Mouse (Mus musculus) stomach, postnatal 0 days (tissue): ENCODE measurements around the gene Gne. TPM values are rescaled to one million over a fixed set of nuclear protein-coding genes. Genes with fewer than 3 reads are reported as not detected.

Source experiments
- ATAC-seq: fragments of 200-750 bp; cut with Nextera tagmentation; 2 replicates; pipeline ENCODE4 v1.8.0; 2017; ENCODE audit not compliant: low FRiP score, low TSS enrichment
- DNase-seq: peaks from one replicate; pipeline ENCODE4 v3.0.0-alpha.2; 2016; ENCODE audit warnings: low spot score
- H3K27ac ChIP-seq: fragments of 300-500 bp; sonication (generic); replicated peaks from 2 replicates; pipeline ENCODE4 v1.5.1; 2014; ENCODE audit warnings: mild to moderate bottlenecking, control low read depth
- H3K27me3 ChIP-seq: fragments of 300-500 bp; sonication (generic); 2 replicates; pipeline ENCODE4 v1.6.1; 2014; ENCODE audit warnings: low read length; ENCODE audit not compliant: control insufficient read depth, insufficient read depth
- H3K36me3 ChIP-seq: fragments of 300-500 bp; sonication (generic); 2 replicates; pipeline ENCODE4 v1.6.1; 2014; ENCODE audit warnings: low read length, mixed read lengths; ENCODE audit not compliant: control insufficient read depth, insufficient read depth
- H3K4me1 ChIP-seq: fragments of 300-500 bp; sonication (generic); replicated peaks from 2 replicates; pipeline ENCODE4 v1.6.1; 2014; ENCODE audit warnings: antibody characterized with exemption; ENCODE audit not compliant: control insufficient read depth, insufficient read depth
- H3K4me2 ChIP-seq: fragments of 300-500 bp; sonication (generic); replicated peaks from 2 replicates; pipeline ENCODE4 v1.6.1; 2014; ENCODE audit warnings: low read depth, mild to moderate bottlenecking, control low read depth, moderate library complexity
- H3K4me3 ChIP-seq: fragments of 300-500 bp; sonication (generic); 2 replicates; pipeline ENCODE4 v1.5.1; 2014; ENCODE audit warnings: low read depth, low read length, control low read depth
- H3K9ac ChIP-seq: fragments of 300-500 bp; sonication (generic); 2 replicates; pipeline ENCODE4 v1.6.1; 2014; ENCODE audit warnings: mild to moderate bottlenecking, low read length, control low read depth, mixed read lengths
- H3K9me3 ChIP-seq: fragments of 300-500 bp; sonication (generic); 2 replicates; pipeline ENCODE4 v1.6.1; 2016; ENCODE audit warnings: low read length; ENCODE audit not compliant: control insufficient read depth
- CTCF ChIP-seq: IDR thresholded peaks from 2 replicates; pipeline ENCODE4 v1.5.1; 2016; ENCODE audit warnings: antibody characterized with exemption, low read depth, mild to moderate bottlenecking, moderate library complexity
- EP300 ChIP-seq: optimal IDR thresholded peaks from 2 replicates; pipeline ENCODE3; 2016; ENCODE audit warnings: antibody characterized with exemption
- WGBS: fragments of 180-500 bp; shearing (Covaris S2); extraction: QIAGEN DNeasy Blood & Tissue Kit; methylation state at CpG from one replicate; pipeline ENCODE4 v1.1.7; 2014; 5-methylcytosine and 5-hydroxymethylcytosine counted together
- polyA plus RNA-seq: library from polyadenylated mRNA; unstranded; fragments of >200 nt; fragmentation: Nextera tagmentation; extraction: Ambion mirVana; gene quantifications from 2 replicates; pipeline ENCODE4 v1.2.1, GENCODE M21; 2015

The Gne gene
- polyA plus RNA-seq, 1 experiment from 2014 or later = 21.1 TPM

- Histone ChIP-seq H3K9ac (no peak overlapping the region), H3K36me3 (peaks cover 18% of the 10 kb centered on the region; the same call in 1 of the 2 replicates), H3K27ac (no peak overlapping the region), H3K9me3 (no peaks in the 10 kb centered on the region), H3K4me1 (no peaks in the 10 kb centered on the region), H3K27me3 (no peaks in the 10 kb centered on the region), H3K4me3 (no peak overlapping the region), H3K4me2 (no peak overlapping the region)
- peak; percentile 59; the same call in 1 of the 2 replicates for ATAC-seq
- no peak for TF ChIP-seq CTCF
- no peak for TF ChIP-seq EP300
- DNase-seq = no peak
- 40% methylated on average over 5 of the region's 5 CpGs for WGBS
Measured at GRCm38 (mm10) chr4:44042429-44042828, 41.5 kb downstream of the Gne start.

DNA sequence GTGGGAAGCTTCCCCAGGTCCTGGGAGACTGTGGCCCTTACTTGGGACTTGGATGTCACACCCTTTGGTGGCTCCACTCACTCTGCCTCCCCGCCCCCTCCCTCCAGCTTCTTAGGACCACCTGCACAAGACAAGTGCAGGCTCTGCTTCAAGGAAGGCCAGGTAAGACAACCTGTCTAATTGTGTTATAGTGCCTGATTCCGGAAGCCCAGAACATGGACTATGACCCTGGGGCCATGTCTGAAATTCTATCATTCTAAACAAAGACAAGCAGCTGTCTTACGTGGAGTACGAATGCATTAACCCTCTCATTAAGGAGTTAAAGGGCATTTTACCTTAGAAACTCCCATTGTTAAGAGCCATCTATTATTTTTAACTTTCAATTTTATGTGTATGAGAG, 43.2 kb downstream of the Gne start:
- no peak overlapping the region for H3K9ac ChIP-seq
- H3K27ac ChIP-seq = no peak overlapping the region
- no peak for DNase-seq
- H3K4me3 ChIP-seq = no peak overlapping the region
- WGBS = 86% methylated on average over 4 of the region's 4 CpGs
- no peak overlapping the region for H3K4me2 ChIP-seq
- ATAC-seq = no peak
- H3K9me3 ChIP-seq = no peaks in the 10 kb centered on the region
- TF ChIP-seq EP300 = no peak
- TF ChIP-seq CTCF = no peak
- H3K4me1 ChIP-seq = no peaks in the 10 kb centered on the region
- no peaks in the 10 kb centered on the region for H3K27me3 ChIP-seq
- H3K36me3 ChIP-seq = peaks cover 22% of the 10 kb centered on the region

GRCm38 (mm10) chr4:44036455-44036854, 47.5 kb downstream of the Gne start:
- Histone ChIP-seq H3K27ac (no peak overlapping the region), H3K9me3 (no peaks in the 10 kb centered on the region), H3K27me3 (no peaks in the 10 kb centered on the region), H3K4me3 (no peak overlapping the region), H3K4me2 (no peak overlapping the region), H3K4me1 (no peaks in the 10 kb centered on the region), H3K9ac (no peak overlapping the region), H3K36me3 (peaks cover 24% of the 10 kb centered on the region)
- 62% methylated on average over 5 of the region's 5 CpGs for WGBS
- ATAC-seq = 0 out of 2 replicates have a peak, but pooled peaks have one; percentile 55
- TF ChIP-seq EP300 = no peak
- TF ChIP-seq CTCF = no peak
- peak; percentile 27 for DNase-seq

- DNase-seq = no peak
- 79% methylated on average over 5 of the region's 5 CpGs for WGBS
Measured at GRCm38 (mm10) chr4:44031521-44031920, 52.5 kb downstream of the Gne start.

DNA sequence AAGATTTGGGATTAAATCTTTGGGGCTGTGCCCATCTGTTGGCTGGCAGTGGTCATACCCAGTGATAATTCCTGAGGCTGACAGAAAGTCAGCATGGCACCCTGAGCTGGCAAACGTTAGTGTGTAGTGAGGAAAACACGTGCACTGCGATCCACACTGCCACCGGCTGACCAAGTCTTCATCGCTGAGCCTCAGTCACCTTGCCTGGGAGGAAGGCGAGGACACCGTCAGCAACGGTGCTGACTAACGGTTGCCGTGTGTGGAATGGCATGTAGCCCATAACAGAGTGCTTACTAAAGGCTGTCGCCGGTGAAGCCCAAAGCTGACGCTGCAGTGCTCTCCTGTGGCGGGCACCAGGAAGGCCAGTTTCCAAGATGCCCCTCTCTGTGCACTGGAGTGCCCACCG, 54.3 kb downstream of the Gne start:
- H3K36me3 ChIP-seq = peaks cover 20% of the 10 kb centered on the region

More at GRCm38 (mm10) chr4:44031521-44031920, 52.5 kb downstream of the Gne start:
- Histone ChIP-seq H3K36me3 (peaks cover 11% of the 10 kb centered on the region), H3K9ac (no peak overlapping the region), H3K27ac (no peak overlapping the region), H3K9me3 (no peaks in the 10 kb centered on the region), H3K4me1 (no peaks in the 10 kb centered on the region; the same call in 1 of the 2 replicates), H3K4me2 (no peak overlapping the region), H3K27me3 (no peaks in the 10 kb centered on the region), H3K4me3 (no peak overlapping the region)
- no peak for ATAC-seq
- no peak for TF ChIP-seq EP300
- no peak for TF ChIP-seq CTCF

GRCm38 (mm10) chr4:44028303-44029135, 55.5 kb downstream of the Gne start:
- Histone ChIP-seq H3K27ac (peak overlapping the region; percentile 42; the same call in 1 of the 2 replicates), H3K9me3 (no peaks in the 10 kb centered on the region), H3K27me3 (no peaks in the 10 kb centered on the region), H3K9ac (no peak overlapping the region; the same call in 1 of the 2 replicates), H3K4me3 (no peak overlapping the region), H3K4me2 (0 out of 2 replicates have a peak overlapping the region, but pooled peaks have one; percentile 17), H3K4me1 (no peaks in the 10 kb centered on the region; the same call in 1 of the 2 replicates), H3K36me3 (peaks cover 23% of the 10 kb centered on the region)
- peak; percentile 53 for DNase-seq
- WGBS = 24% methylated on average over 16 of the region's 16 CpGs
- TF ChIP-seq CTCF = no peak
- TF ChIP-seq EP300 = peak; percentile 53
- peak; percentile 80 for ATAC-seq

More for the DNA sequence above, 54.3 kb downstream of the Gne start:
- H3K9ac ChIP-seq = no peak overlapping the region
- no peak overlapping the region for H3K4me2 ChIP-seq
- no peaks in the 10 kb centered on the region for H3K27me3 ChIP-seq
- ATAC-seq = 0 out of 2 replicates have a peak, but pooled peaks have one; percentile 18
- H3K9me3 ChIP-seq = no peaks in the 10 kb centered on the region
- H3K4me3 ChIP-seq = no peak overlapping the region
- no peak for DNase-seq
- no peak overlapping the region for H3K27ac ChIP-seq
- WGBS = 83% methylated on average over 15 of the region's 15 CpGs
- no peaks in the 10 kb centered on the region; the same call in 1 of the 2 replicates for H3K4me1 ChIP-seq
- TF ChIP-seq EP300 = no peak
- peak; percentile 33 for TF ChIP-seq CTCF
